Mouse (Mus musculus): ENCODE measurements around the gene Abhd15. TPM values are rescaled to one million over a fixed set of nuclear protein-coding genes. Genes with fewer than 3 reads are reported as not detected.

Gene Abhd15
- polyA plus RNA-seq, 1 experiment from 2014 or later: 0.63 TPM

DNA sequence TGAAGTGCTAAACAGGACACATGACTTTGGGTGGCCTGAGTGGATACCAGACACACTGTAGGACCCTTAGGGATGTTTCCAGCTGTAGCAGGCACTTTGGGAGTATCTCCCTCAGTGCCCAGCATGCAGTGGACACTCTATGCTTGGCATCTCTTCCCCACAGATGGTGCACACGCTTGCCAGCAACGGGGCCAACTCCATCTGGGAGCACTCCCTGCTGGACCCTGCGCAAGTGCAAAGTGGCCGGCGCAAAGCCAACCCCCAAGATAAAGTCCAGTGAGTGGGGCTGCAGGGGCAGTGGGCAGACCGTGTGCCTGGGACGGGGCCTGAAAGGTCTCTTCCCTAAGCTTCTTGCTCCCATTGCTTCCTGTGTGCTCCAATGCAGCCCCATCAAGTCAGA lies 15.6 kb upstream of the Abhd15 start:
- H3K79me2 ChIP-seq (ENCODE audit: inconsistent target): peaks cover 55% of the 10 kb centered on the region
- peaks cover 33% of the 10 kb centered on the region; the same call in 1 of the 2 replicates for H3K36me3 ChIP-seq (ENCODE audit: inconsistent target)
- no peak overlapping the region for H3K27ac ChIP-seq
- no peak overlapping the region for H3K4me3 ChIP-seq (ENCODE audit: inconsistent target)
- 95% methylated on average over 7 of the region's 7 CpGs for WGBS (ENCODE audit: missing documents)

DNA sequence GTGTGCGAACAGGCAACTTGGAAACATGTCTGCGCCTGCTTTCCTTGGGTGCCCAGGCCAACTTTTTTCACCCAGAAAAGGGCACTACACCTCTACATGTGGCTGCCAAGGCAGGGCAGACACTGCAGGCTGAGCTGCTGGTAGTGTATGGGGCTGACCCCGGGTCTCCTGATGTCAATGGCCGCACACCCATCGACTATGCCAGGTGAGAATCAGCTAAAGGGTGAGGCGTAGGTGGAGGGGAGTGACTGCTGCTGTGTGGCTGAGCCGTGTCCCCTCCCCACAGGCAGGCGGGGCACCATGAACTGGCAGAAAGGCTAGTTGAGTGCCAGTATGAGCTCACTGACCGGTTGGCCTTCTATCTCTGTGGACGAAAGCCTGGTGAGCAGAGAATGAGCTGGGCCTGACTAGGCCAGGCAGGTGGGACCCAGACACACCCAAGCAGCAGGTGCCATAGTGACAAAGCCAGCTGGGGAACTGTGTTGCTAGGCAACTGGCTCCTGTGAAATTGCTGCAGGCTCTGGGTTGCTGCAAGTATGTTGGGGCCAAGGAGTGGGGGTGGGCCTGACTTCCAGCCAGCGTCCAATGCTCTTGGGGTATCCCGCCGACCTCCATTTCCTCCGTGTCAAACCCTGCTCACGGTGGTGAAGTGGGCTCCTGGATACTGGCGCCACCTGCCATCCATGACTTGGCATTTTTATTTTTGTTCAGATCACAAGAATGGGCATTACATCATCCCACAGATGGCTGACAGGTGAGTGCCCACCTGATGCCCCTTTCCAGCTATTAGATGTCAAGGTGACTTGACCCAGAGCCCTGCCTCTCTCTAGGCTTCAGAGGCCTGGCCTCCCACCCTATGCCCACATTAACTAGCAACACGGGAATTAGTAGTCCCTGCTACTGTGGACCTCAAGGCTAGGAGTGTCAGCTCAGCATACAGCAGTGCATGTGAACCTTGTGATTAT lies 14.3 kb upstream of the Abhd15 start:
- 87% methylated on average over 17 of the region's 17 CpGs for WGBS (ENCODE audit: missing documents)
- H3K36me3 ChIP-seq (ENCODE audit: inconsistent target): peaks cover 46% of the 10 kb centered on the region; the same call in 1 of the 2 replicates
- H3K79me2 ChIP-seq (ENCODE audit: inconsistent target): peaks cover 42% of the 10 kb centered on the region
- H3K27ac ChIP-seq: no peak overlapping the region
- no peak overlapping the region for H3K4me3 ChIP-seq (ENCODE audit: inconsistent target)

- no peak overlapping the region for H3K4me3 ChIP-seq (ENCODE audit: inconsistent target)
- peaks cover 34% of the 10 kb centered on the region for H3K79me2 ChIP-seq (ENCODE audit: inconsistent target)
- 16% methylated on average over 5 of the region's 5 CpGs for WGBS (ENCODE audit: missing documents)
- H3K36me3 ChIP-seq (ENCODE audit: inconsistent target): peaks cover 49% of the 10 kb centered on the region; the same call in 1 of the 2 replicates
- H3K27ac ChIP-seq: no peak overlapping the region
These were observed 13.5 kb upstream of the Abhd15 start for GRCm38 (mm10) chr11:77501392-77501791.

DNA sequence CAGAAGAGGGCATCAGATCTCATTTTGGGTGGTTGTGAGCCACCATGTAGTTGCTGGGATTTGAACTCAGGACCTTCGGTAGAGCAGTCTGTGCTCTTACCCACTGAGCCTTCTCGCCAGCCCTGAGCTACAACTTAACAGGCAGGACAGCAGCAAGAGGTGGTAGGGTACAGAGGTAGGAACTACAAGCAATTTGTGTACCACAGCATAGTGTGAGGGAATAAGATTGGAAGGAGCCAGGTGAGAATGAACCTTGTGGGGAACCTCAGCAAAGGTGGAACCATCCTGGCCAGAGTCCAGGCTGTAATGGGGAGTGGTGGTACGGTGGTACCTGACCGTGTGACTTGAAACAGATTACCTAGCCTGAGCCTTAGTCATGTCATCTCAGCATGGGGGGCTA lies 12.9 kb upstream of the Abhd15 start:
- Histone ChIP-seq H3K27ac (no peak overlapping the region), H3K79me2 (ENCODE audit: inconsistent target) (peaks cover 28% of the 10 kb centered on the region), H3K4me3 (ENCODE audit: inconsistent target) (no peak overlapping the region), H3K36me3 (ENCODE audit: inconsistent target) (peaks cover 55% of the 10 kb centered on the region)
- 89% methylated on average over 4 of the region's 4 CpGs for WGBS (ENCODE audit: missing documents)

GRCm38 (mm10) chr11:77502481-77502880 lies 12.4 kb upstream of the Abhd15 start:
- peaks cover 57% of the 10 kb centered on the region for H3K36me3 ChIP-seq (ENCODE audit: inconsistent target)
- H3K79me2 ChIP-seq (ENCODE audit: inconsistent target): peaks cover 23% of the 10 kb centered on the region
- WGBS (ENCODE audit: missing documents): 92% methylated on average over 6 of the region's 6 CpGs

GRCm38 (mm10) chr11:77503511-77503910 lies 11.4 kb upstream of the Abhd15 start:
- peaks cover 57% of the 10 kb centered on the region for H3K36me3 ChIP-seq (ENCODE audit: inconsistent target)
- H3K27ac ChIP-seq: no peak overlapping the region
- H3K4me3 ChIP-seq (ENCODE audit: inconsistent target): no peak overlapping the region
- WGBS (ENCODE audit: missing documents): 89% methylated on average over 3 of the region's 3 CpGs
- peaks cover 13% of the 10 kb centered on the region for H3K79me2 ChIP-seq (ENCODE audit: inconsistent target)

More at GRCm38 (mm10) chr11:77502481-77502880, 12.4 kb upstream of the Abhd15 start:
- H3K4me3 ChIP-seq (ENCODE audit: inconsistent target): no peak overlapping the region
- no peak overlapping the region for H3K27ac ChIP-seq

GRCm38 (mm10) chr11:77504377-77504776 lies 10.5 kb upstream of the Abhd15 start:
- 95% methylated on average over 19 of the region's 19 CpGs for WGBS (ENCODE audit: missing documents)
- Histone ChIP-seq H3K4me3 (ENCODE audit: inconsistent target) (no peak overlapping the region), H3K79me2 (ENCODE audit: inconsistent target) (peaks cover 4% of the 10 kb centered on the region; the same call in 1 of the 2 replicates), H3K27ac (no peak overlapping the region), H3K36me3 (ENCODE audit: inconsistent target) (peaks cover 55% of the 10 kb centered on the region)

GRCm38 (mm10) chr11:77505291-77505980 lies 9.5 kb upstream of the Abhd15 start:
- H3K36me3 ChIP-seq (ENCODE audit: inconsistent target): peaks cover 44% of the 10 kb centered on the region
- H3K27ac ChIP-seq: no peak overlapping the region
- H3K4me3 ChIP-seq (ENCODE audit: inconsistent target): no peak overlapping the region
- H3K79me2 ChIP-seq (ENCODE audit: inconsistent target): no peaks in the 10 kb centered on the region
- 90% methylated on average over 22 of the region's 22 CpGs for WGBS (ENCODE audit: missing documents)

GRCm38 (mm10) chr11:77506273-77506672 lies 8.6 kb upstream of the Abhd15 start:
- Histone ChIP-seq H3K27ac (no peak overlapping the region), H3K79me2 (ENCODE audit: inconsistent target) (no peaks in the 10 kb centered on the region), H3K36me3 (ENCODE audit: inconsistent target) (peaks cover 44% of the 10 kb centered on the region), H3K4me3 (ENCODE audit: inconsistent target) (no peak overlapping the region)
- WGBS (ENCODE audit: missing documents): 94% methylated on average over 10 of the region's 14 CpGs

GRCm38 (mm10) chr11:77506941-77507340 lies 8.0 kb upstream of the Abhd15 start:
- 100% methylated on average over 6 of the region's 6 CpGs for WGBS (ENCODE audit: missing documents)
- Histone ChIP-seq H3K4me3 (ENCODE audit: inconsistent target) (no peak overlapping the region), H3K36me3 (ENCODE audit: inconsistent target) (peaks cover 44% of the 10 kb centered on the region), H3K27ac (no peak overlapping the region), H3K79me2 (ENCODE audit: inconsistent target) (no peaks in the 10 kb centered on the region)

- Histone ChIP-seq H3K4me3 (ENCODE audit: inconsistent target) (no peak overlapping the region), H3K27ac (no peak overlapping the region), H3K36me3 (ENCODE audit: inconsistent target) (peaks cover 43% of the 10 kb centered on the region), H3K79me2 (ENCODE audit: inconsistent target) (no peaks in the 10 kb centered on the region)
- 74% methylated on average over 4 of the region's 4 CpGs for WGBS (ENCODE audit: missing documents)
These were observed 7.5 kb upstream of the Abhd15 start for GRCm38 (mm10) chr11:77507426-77507825.

DNA sequence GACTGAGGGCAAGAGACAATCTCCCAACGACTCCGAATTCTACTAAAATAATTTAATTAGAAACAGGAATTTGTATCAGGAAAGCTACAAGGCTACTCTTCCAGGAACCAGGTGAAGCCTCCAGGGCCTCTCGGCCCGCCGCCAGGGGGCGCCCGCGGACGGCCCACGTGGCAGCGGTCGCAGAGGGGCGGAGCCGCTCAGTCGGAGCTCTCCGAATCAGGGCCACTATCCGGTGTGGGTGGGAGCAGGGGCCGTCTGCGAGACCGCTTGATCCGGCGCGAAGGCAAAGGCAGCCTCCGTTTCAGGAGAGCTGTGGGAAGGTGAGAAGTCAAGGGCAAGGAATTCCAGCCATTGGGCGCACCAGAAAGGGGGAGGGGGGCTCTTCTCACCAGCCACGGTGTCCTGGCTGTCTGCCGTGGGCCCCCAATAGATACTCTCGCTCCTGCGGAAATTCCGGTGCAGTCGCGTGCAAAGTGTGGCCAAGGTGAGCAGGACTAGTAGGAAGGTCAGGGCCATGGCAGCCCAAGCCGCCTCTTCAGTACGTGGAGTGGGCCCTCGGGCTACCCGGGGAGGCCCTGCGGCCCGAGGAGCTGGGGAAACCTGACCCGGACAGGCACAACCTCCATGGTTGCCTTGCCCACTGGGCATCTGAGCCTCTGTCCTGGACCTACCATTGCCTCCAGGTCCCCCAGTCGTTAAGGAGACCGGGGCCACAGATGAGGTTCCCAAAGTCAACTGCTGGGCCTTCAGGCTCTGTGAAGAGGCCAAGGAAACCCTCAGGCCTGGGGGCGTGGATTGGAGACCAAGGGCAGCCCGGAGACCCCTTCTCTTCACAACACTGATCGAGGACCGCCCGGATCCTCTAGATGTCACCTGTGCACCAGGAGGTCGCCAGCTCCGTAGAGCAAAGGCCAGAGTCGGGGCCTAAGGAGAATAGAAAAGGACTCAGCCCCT lies 6.6 kb upstream of the Abhd15 start:
- 31% methylated on average over 48 of the region's 49 CpGs for WGBS (ENCODE audit: missing documents)
- Histone ChIP-seq H3K36me3 (ENCODE audit: inconsistent target) (peaks cover 34% of the 10 kb centered on the region), H3K4me3 (ENCODE audit: inconsistent target) (no peak overlapping the region), H3K79me2 (ENCODE audit: inconsistent target) (no peaks in the 10 kb centered on the region), H3K27ac (no peak overlapping the region)

GRCm38 (mm10) chr11:77511336-77511735 lies 3.6 kb upstream of the Abhd15 start:
- 94% methylated on average over 5 of the region's 5 CpGs for WGBS (ENCODE audit: missing documents)
- Histone ChIP-seq H3K27ac (no peak overlapping the region), H3K79me2 (ENCODE audit: inconsistent target) (no peaks in the 10 kb centered on the region; the same call in 1 of the 2 replicates), H3K36me3 (ENCODE audit: inconsistent target) (peaks cover 9% of the 10 kb centered on the region; the same call in 1 of the 2 replicates), H3K4me3 (ENCODE audit: inconsistent target) (no peak overlapping the region)
